Mouse (Mus musculus) layer of hippocampus, postnatal 10 days (tissue): ENCODE measurements at regions not wholly inside any gene's neighbourhood (a gene's known extent, or its start where the extent isn't known, plus 50 kb on each side); places are given as distances from the start of the nearest gene placed in this dataset.

Source experiments
- DNase-seq, 2 experiments: peaks; one replicate each; pipeline ENCODE4 v3.0.0; 2021; ENCODE audit warnings: low spot score in 2 of 2

- DNase-seq, result no peak
These were observed 108.8 kb upstream of the Ptpn1 start for GRCm38 (mm10) chr2:167823044-167823443.

DNA sequence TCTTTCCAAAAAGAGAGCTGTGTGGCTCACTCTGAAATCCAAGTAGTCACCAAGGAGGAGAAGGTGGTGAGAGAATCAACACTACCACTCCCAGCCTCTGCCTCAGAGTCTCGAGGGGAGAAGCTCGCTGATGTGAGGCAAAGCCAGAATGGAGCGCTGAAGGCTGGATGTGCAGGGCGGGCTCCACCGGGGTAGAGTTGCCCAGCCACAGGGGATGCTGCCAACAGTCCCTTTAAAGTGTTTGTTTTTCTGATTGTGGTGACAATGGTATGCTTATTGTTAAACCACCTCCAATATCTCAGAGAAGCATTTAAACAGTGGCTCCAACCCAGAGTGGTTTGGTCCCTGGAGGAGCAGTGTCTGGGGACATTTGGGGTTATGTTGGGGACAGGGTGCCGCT is 110.7 kb upstream of the Ptpn1 start:
- no peak for DNase-seq

DNA sequence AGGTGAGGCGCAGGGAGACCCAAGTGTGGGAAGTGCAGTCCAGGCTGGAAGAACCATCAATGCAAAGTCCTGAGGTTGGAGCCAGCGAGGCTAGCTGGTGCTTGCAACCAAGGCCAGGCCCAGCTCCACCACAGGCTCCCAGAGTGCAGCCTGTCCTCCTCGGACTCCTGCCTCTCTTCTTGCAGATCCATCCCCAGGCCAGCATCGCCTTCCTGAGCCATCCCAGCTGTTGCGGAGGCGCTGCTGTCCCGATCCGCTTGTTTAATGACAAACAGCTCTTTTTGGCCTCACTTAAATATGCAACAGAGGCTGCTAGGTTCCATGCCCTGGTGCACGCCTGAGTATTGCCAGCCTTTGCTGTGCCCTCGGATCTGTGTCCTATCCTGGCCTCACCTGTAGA is 113.1 kb upstream of the Ptpn1 start:
- DNase-seq, result no peak

DNA sequence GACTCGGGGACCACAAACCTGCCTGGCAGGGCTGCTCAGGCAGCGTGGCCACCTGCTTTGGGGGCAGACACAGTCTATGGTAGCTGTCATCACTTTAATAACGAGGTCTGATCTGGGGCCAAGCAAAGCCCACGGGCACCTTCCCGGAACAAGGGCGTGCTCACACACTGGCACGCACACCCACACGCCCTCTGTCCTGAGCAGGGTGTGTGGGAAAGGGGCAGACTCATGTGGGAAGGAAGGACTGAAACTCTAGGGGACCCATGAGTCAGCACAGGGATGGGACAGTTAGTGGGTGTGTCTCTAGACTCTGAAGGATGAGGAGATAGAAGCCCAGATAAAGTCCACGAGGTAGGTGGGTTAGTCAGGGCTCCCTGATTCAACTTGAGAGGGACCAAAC is 114.8 kb upstream of the Ptpn1 start:
- no peak for DNase-seq

- no peak for DNase-seq
These were observed 116.7 kb upstream of the Ptpn1 start for GRCm38 (mm10) chr2:167815123-167815522.

DNA sequence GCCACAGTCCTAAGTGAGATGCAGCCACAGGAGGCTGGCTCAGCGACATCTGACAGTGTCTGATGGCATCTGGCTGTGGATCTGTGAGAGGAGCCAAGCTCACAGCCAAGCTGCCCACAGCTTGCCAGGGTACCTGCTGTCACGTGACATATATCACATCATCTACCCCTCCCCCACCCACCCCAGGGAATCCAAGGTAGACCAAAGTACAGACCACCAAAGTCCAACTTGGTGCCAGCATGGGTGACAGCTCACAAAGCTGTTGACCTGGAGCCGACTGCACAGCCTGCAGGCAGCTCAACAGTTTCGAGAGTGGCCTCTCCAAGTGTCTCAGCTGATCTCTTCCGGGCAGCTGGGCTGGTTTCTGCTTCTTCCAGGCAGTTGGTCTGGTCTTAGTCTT is 119.6 kb upstream of the Tmem189 start:
- no peak for DNase-seq

DNA sequence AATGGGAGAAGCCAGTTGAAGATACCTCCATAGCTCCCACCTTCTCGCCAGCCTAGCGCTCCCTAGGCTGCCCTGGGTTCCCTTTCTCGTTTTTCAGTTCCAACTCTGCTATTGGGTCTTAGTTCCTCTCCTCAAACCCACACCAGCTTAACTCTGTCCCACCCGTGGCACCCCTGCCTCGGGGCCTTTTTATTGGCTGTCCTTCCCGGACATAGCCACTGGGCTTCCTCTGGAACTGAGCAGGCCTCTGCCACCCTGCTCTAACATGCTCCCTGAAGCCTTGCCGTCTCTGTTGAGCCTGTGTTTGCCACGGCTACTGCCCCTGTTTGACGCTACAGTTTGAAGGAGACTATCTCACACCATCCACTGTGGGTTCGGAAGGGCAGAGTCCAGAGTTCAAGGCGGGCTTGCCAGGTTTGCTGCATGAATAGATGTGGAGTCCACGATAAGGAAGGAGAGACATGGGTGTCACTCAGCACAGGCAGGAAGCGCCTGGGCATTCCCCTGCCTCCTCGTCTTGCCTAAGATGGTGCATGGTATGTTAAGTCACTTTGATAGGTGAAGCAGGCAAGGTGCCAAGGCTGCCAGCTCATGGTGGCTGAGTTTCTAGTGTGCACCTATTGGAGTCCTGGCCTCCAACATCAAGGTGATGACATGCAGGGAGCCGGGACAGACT is 116.1 kb upstream of the Tmem189 start:
- DNase-seq, result no peak

DNA sequence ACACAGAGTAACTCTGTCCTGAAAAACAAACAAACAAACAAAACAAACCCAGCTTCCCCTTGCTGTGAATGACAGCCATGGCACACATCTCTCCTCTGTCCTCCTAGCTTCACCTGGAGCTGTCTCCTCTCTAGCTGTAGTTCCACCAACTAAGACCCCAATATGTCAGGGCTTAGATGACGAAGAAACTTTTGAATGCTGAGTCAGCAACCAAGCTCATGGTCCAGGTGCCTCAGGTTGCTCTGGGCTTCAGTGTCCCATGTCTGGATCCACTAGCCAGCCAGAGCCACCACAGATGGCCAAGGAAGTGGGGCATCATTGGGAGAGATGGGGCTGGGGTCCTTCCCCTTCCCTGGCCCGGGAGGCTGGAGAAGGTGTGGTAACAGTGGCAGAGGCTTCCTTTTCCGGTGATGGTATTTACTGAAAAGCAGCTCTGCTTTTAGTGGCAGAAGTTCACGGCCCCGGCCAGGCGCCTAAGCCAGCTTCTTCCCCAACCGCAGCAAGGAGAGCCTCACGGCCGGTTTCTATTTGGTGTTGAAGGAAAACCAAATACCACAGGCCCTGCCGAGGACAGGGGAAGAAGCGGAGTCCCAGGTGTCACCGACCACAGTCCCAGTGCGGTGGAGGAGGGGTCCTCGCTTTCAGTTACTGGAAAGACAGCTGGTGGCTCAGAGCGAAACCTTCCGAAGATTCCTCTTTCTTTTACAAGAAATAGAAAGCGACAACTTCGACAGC is 115.0 kb upstream of the Tmem189 start:
- no peak for DNase-seq

DNA sequence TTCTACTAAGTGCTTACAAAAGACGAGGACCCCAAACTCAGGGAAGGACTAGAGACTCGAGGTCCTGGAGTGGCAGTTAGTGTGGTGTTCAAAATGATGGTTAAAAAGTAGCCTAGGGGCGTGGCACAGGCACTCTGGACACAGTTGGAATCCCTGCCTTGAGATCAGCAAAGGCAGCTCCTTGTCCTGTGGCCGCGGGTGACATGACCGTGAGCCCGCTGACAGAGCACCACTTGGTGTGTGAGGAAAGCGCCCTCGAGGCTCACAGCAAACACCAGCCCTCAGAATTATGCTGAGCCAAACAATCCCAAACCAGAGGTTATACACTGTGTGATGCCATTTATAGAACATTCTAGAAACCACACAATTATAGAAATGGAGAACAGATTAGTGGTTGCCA is 112.9 kb upstream of the Tmem189 start:
- DNase-seq, result no peak

DNA sequence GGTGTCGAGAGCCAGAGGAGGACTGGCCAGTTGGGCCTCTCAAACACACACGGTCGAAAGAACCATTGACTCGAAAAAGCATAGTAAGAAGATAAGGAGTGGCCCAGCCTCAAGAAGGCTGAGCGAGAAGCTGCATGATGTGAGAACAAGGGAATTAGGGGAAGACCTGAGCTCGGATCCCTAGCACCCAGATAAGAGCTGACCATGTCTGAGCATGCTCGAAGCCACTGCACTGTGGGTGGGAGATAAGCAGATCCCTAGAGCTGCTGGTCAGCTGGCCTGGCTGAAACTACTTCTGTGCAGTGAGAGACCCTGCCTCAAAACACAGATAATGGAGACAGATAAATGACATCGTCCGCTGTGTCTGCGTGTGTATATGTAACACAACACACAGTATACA is 111.8 kb upstream of the Tmem189 start:
- DNase-seq, result no peak

DNA sequence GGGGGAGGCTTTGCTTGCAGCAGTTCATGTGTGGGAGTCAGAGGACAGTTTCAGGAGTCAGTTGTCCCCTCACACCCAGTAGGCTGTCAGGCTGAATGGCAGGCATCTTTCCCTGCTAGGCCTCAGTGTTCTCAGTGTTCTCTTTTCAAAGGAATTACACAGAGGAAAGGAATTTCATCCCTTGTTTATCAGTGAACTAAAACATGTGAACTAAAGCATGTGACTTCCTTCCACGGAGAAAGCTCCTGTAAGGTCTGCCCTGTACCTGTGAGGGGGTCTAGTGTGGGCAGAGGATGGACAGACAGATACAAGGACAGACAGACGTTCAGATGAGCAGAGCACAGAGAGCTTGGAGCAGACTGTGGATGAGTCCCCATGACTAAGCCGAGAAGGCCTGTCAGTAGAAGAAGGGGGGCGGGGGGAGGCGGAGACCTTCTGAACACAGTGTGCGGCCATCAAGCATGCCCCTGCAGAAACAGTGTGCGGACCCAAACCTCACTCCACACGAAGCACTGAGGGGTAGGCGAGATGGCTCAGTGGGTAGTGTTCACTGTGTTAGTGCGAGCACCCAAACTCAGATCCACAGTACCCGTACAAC is 111.1 kb upstream of the Tmem189 start:
- no peak for DNase-seq

- DNase-seq, result no peak
These were observed 110.2 kb upstream of the Tmem189 start for GRCm38 (mm10) chr2:167799629-167800387.

GRCm38 (mm10) chr2:167798969-167799513 is 109.4 kb upstream of the Tmem189 start:
- DNase-seq, result no peak

- DNase-seq, result no peak
These were observed 108.6 kb upstream of the Tmem189 start for GRCm38 (mm10) chr2:167798076-167798782.

- no peak for DNase-seq
These were observed 105.9 kb upstream of the Tmem189 start for GRCm38 (mm10) chr2:167795491-167795890.

GRCm38 (mm10) chr2:167793916-167794315 is 104.3 kb upstream of the Tmem189 start:
- DNase-seq, result no peak

DNA sequence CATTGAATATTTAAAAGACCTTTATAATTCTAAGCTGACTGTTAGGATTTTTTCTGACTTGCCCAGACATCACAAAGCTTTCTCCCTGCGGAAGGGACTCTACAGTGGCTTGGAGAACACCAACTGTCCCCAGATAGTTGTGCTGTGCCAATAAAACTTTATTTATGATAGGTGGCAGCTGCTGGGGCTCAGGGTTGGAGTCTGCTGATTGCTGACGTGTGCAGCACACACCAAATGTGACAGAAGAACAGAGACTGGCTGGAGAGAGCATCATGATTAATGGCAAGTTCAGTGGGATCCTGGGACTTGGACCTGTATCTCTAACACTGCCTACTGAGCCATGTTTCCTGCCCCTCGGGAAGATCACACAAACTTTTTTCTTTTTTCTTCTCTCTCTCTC is 103.1 kb upstream of the Tmem189 start:
- DNase-seq, result no peak

- no peak for DNase-seq
These were observed 102.7 kb upstream of the Tmem189 start for GRCm38 (mm10) chr2:167792330-167792729.

- DNase-seq, result no peak
These were observed 99.9 kb upstream of the Tmem189 start for GRCm38 (mm10) chr2:167789471-167789923.

DNA sequence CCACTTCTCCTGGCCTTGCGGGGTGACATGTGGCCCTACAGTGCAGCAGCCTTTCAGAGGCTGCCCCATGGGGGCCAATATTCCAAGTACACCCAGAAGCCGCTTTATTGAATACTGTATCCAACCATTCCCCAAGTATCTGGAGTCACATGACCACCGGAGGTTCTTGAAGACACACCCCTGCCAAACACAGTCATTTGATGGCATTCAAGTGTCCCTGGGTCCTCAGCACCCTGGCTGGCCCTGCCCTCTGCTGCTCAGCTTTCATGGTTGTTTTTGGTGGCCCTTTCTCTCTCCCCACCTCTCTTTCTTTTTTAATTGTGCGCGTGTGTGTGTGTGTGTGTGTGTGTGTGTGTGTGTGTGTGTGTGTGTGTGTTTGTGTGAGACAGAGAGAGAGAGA is 97.3 kb upstream of the Tmem189 start:
- DNase-seq, result no peak

DNA sequence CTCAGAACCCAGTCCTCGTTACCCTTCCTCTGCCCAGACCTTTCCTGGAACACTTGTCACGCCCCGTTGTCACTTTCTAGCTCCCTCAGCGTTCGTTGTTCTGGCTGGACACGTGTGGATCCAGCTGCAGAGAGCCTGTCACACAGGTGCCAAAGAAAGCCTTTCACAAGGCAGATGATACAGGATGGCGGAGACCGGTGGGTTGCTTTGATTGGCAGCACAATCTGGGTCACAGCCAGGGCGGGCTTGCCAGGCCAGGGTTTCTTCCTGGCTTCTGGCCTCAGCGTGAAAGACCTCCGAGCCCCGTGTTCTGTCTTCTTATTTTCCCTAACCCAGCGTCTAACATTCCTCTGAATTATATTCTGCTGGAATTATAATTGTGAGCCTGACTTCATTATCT is 94.7 kb upstream of the Tmem189 start:
- DNase-seq, result no peak
